Mouse (Mus musculus) layer of hippocampus, postnatal 14 days (tissue): ENCODE measurements around the gene Coq8b. TPM values are rescaled to one million over a fixed set of nuclear protein-coding genes. Genes with fewer than 3 reads are reported as not detected.

Experiments
- DNase-seq, 2 experiments: peaks; one replicate each; pipeline ENCODE4 v3.0.0; 2021 to 2022; ENCODE audit warnings: low spot score in 2 of 2, mixed read lengths in 1 of 2
- long read RNA-seq, 2 experiments: library from polyadenylated mRNA; stranded (forward); transcript quantifications; one replicate each; pipeline ENCODE4 v2.0.0; 2021
- total RNA-seq, 2 experiments: library from RNA; stranded (reverse); gene quantifications; 2 replicates each; pipeline ENCODE4 v1.2.3; 2021

Gene Coq8b
- 10 to 100 TPM; 27.1 to 30.9 TPM for total RNA-seq
- long read RNA-seq, experiment 1, transcript Coq8b-201 (15 exons, 2,181 nt) = major isoform, 23 of 34 reads
- long read RNA-seq, experiment 1, partial matches to known transcripts = 3 of 34 reads
- long read RNA-seq, experiment 1, other reads (novel, unspliced or antisense) = 3 of 34 reads
- long read RNA-seq, experiment 2, transcript Coq8b-201 (15 exons, 2,181 nt) = major isoform, 19 of 39 reads
- long read RNA-seq, experiment 2, transcript Coq8b-202 (14 exons, 2,276 nt) = minor isoform, 8 of 39 reads
- long read RNA-seq, experiment 2, partial matches to known transcripts = 1 of 39 reads
- long read RNA-seq, experiment 2, other reads (novel, unspliced or antisense) = 10 of 39 reads

- DNase-seq = peak; percentile 90 to 95
Observed at GRCm38 (mm10) chr7:27232781-27233281, at the start of gene Coq8b. Gene Coq8b (plus strand): TSS chr7:27233023.

- no peak for DNase-seq
Observed at GRCm38 (mm10) chr7:27184964-27185363, 47.9 kb upstream of the Coq8b start.

GRCm38 (mm10) chr7:27185986-27186385 lies 46.8 kb upstream of the Coq8b start:
- no peak for DNase-seq

- no peak for DNase-seq
Observed at GRCm38 (mm10) chr7:27189271-27189931, 43.4 kb upstream of the Coq8b start.

- DNase-seq = no peak
Observed at GRCm38 (mm10) chr7:27192434-27192833, 40.4 kb upstream of the Coq8b start.

GRCm38 (mm10) chr7:27193731-27194130 lies 39.1 kb upstream of the Coq8b start:
- no peak for DNase-seq

GRCm38 (mm10) chr7:27195681-27196611 lies 36.9 kb upstream of the Coq8b start, which contains the start of the genes BC024978 and Snrpa:
Gene BC024978 (plus strand): TSS chr7:27195781.
Gene Snrpa (minus strand): TSS chr7:27196271.
- DNase-seq = peak; percentile 95 to 99

- DNase-seq = no peak
Observed at GRCm38 (mm10) chr7:27197136-27197535, 35.7 kb upstream of the Coq8b start.

- DNase-seq = no peak
Observed at GRCm38 (mm10) chr7:27197634-27198033, 35.2 kb upstream of the Coq8b start.

GRCm38 (mm10) chr7:27198355-27198754 lies 34.5 kb upstream of the Coq8b start:
- DNase-seq = no peak

GRCm38 (mm10) chr7:27198779-27199178 lies 34.0 kb upstream of the Coq8b start:
- no peak for DNase-seq

GRCm38 (mm10) chr7:27203730-27204449 lies 28.9 kb upstream of the Coq8b start:
- no peak for DNase-seq

- no peak for DNase-seq
Observed at GRCm38 (mm10) chr7:27212626-27213025, 20.2 kb upstream of the Coq8b start.

- no peak for DNase-seq
Observed at GRCm38 (mm10) chr7:27218586-27218985, 14.2 kb upstream of the Coq8b start.

- no peak for DNase-seq
Observed at GRCm38 (mm10) chr7:27219937-27220336, 12.9 kb upstream of the Coq8b start.

- DNase-seq = no peak
Observed at GRCm38 (mm10) chr7:27221939-27222338, 10.9 kb upstream of the Coq8b start.

GRCm38 (mm10) chr7:27222538-27222937 lies 10.3 kb upstream of the Coq8b start:
- DNase-seq = no peak

GRCm38 (mm10) chr7:27224877-27225575 lies 7.8 kb upstream of the Coq8b start:
- no peak for DNase-seq

GRCm38 (mm10) chr7:27227276-27227675 lies 5.5 kb upstream of the Coq8b start:
- DNase-seq = no peak

- no peak for DNase-seq
Observed at GRCm38 (mm10) chr7:27227676-27228075, 5.1 kb upstream of the Coq8b start.
